Comparison of ENCODE assay signal across 12 mouse cellular contexts in the genomic region with DNA sequence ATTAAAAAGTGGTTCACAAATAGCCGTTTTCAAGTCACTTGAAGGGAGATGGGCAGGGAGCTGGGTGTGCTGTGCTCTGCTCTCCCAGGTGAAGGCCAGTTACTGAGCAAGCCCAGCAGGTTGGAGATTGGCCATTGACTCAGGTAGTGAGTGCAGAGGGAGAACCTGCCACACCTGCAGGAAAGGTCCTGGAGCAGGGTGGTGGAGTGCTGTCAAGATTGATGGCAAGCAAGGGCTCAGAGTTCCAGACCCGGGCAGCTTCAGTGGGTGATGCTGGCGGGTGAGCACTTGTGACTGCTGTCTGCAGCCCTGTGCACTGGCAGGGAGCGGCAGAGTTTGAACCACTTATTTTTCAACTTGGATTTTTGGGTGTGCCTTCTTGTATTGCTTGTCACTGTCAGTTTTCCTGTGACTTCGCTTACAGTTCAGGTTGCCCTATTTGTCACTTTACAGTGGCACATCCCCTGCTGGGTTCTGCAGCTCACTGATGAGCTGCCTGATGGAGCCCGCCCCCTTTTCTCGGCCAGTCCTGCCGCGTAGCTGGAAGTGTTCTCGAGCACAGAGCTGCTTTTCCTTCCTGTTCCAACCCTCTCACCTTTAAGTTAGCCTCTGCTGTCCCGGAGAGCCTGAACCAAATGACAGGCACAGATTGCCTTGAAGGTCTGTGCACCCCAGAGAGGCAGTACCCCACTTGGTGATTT. TPM values are rescaled to one million over a fixed set of nuclear protein-coding genes. Genes with fewer than 3 reads are reported as not detected.
DNase-seq lines count a peak whose midpoint lies in the region; ATAC-seq and TF ChIP-seq lines count a peak whose summit lies in the region.
"Had no signal": no experiment of that assay in that cellular context is flagged by ENCODE, and none has a peak within 500 bp of the region (broad histone marks: within the 10 kb centered on the region; RNA-seq: fewer than 3 reads in every experiment).

No protein-coding gene starts in this region.

- DNase-seq in forebrain, postnatal 0 days, result no peak
- no peak for DNase-seq in kidney, postnatal 14 days
- DNase-seq in neural tube, embryonic 10.5 days (ENCODE audit: extremely low spot score, low spot score), result no peak
- no peak for DNase-seq in stomach, postnatal 0 days (ENCODE audit: low spot score)
- DNase-seq in thymus, postnatal 25 days, result no peak
- DNase-seq: adrenal gland, postnatal 36 days; gastrocnemius, postnatal 10 days had no signal

- peaks cover 5% of the 10 kb centered on the region; the same call in 1 of the 2 replicates for H3K36me3 ChIP-seq in forebrain, embryonic 13.5 days (ENCODE audit: poor library complexity, severe bottlenecking)
- H3K36me3 ChIP-seq in forebrain, postnatal 0 days (ENCODE audit: insufficient read depth), result no peaks in the 10 kb centered on the region
- peaks cover 6% of the 10 kb centered on the region; the same call in 1 of the 2 replicates for H3K36me3 ChIP-seq in kidney, embryonic 15.5 days
- no peaks in the 10 kb centered on the region for H3K36me3 ChIP-seq in neural tube, embryonic 13.5 days
- H3K36me3 ChIP-seq in stomach, postnatal 0 days (ENCODE audit: control insufficient read depth, insufficient read depth, low read length), result no peaks in the 10 kb centered on the region; the same call in 1 of the 2 replicates

- ATAC-seq in forebrain, embryonic 13.5 days, result no peak
- ATAC-seq in forebrain, postnatal 0 days, result no peak
- ATAC-seq in kidney, embryonic 15.5 days (replicated peaks; ENCODE audit: low FRiP score), result no peak; the same call in 1 of the 2 replicates
- ATAC-seq in neural tube, embryonic 13.5 days (ENCODE audit: low read depth), result no peak
- peak; percentile 52; the same call in 1 of the 2 replicates for ATAC-seq in stomach, postnatal 0 days (ENCODE audit: low FRiP score, low TSS enrichment)
- ATAC-seq: inflammation-experienced regulatory T-cells, adult 6 months had no signal

- H3K4me1 ChIP-seq in forebrain, embryonic 13.5 days, result peaks cover 53% of the 10 kb centered on the region
- H3K4me1 ChIP-seq in forebrain, postnatal 0 days (ENCODE audit: insufficient read depth), result 0 out of 2 replicates have a peak, but pooled peaks cover 7% of the 10 kb centered on the region
- H3K4me1 ChIP-seq in kidney, embryonic 15.5 days, result peaks cover 47% of the 10 kb centered on the region
- peaks cover 66% of the 10 kb centered on the region for H3K4me1 ChIP-seq in neural tube, embryonic 13.5 days (replicated peaks)
- peaks cover 16% of the 10 kb centered on the region for H3K4me1 ChIP-seq in stomach, postnatal 0 days (replicated peaks; ENCODE audit: control insufficient read depth, insufficient read depth)

- WGBS in forebrain, embryonic 13.5 days, result 39% methylated on average over 11 of the region's 11 CpGs
- WGBS in forebrain, postnatal 0 days, result 34% methylated on average over 11 of the region's 11 CpGs
- WGBS in kidney, embryonic 15.5 days, result 26% methylated on average over 11 of the region's 11 CpGs
- 30% methylated on average over 11 of the region's 11 CpGs for WGBS in neural tube, embryonic 13.5 days
- 18% methylated on average over 11 of the region's 11 CpGs for WGBS in stomach, postnatal 0 days

- no peaks in the 10 kb centered on the region for H3K27me3 ChIP-seq in forebrain, embryonic 13.5 days
- no peaks in the 10 kb centered on the region for H3K27me3 ChIP-seq in forebrain, postnatal 0 days (ENCODE audit: insufficient read depth, low read length)
- H3K27me3 ChIP-seq in kidney, embryonic 15.5 days, result no peaks in the 10 kb centered on the region
- H3K27me3 ChIP-seq in neural tube, embryonic 13.5 days, result no peaks in the 10 kb centered on the region
- no peaks in the 10 kb centered on the region for H3K27me3 ChIP-seq in stomach, postnatal 0 days (ENCODE audit: control insufficient read depth, insufficient read depth, low read length)

- no peak for TF ChIP-seq EP300 in stomach, postnatal 0 days (optimal IDR thresholded peaks at IDR 0.05)

- TF ChIP-seq CTCF in forebrain, postnatal 0 days (IDR thresholded peaks at IDR 0.05; ENCODE audit: low read depth), result no peak
- TF ChIP-seq CTCF in stomach, postnatal 0 days (IDR thresholded peaks at IDR 0.05; ENCODE audit: low read depth), result no peak

- H3K9ac ChIP-seq in forebrain, embryonic 13.5 days, result 0 out of 2 replicates have a peak overlapping the region, but pooled peaks have one; percentile 5
- H3K9ac ChIP-seq in forebrain, postnatal 0 days, result no peak overlapping the region
- no peak overlapping the region; the same call in 1 of the 2 replicates for H3K9ac ChIP-seq in kidney, embryonic 15.5 days
- H3K9ac ChIP-seq in neural tube, embryonic 13.5 days, result no peak overlapping the region
- H3K9ac ChIP-seq in stomach, postnatal 0 days (ENCODE audit: low read length), result no peak overlapping the region
- H3K9ac ChIP-seq: liver, embryonic 14.5 days had no signal

- no peak overlapping the region for H3K4me3 ChIP-seq in forebrain, embryonic 13.5 days
- no peak overlapping the region for H3K4me3 ChIP-seq in forebrain, postnatal 0 days (ENCODE audit: low read depth, low read length)
- H3K4me3 ChIP-seq in kidney, embryonic 15.5 days (replicated peaks), result no peak overlapping the region
- H3K4me3 ChIP-seq in neural tube, embryonic 13.5 days, result no peak overlapping the region
- no peak overlapping the region for H3K4me3 ChIP-seq in stomach, postnatal 0 days (ENCODE audit: low read depth, low read length)

- H3K4me2 ChIP-seq in forebrain, embryonic 13.5 days, result no peak overlapping the region
- H3K4me2 ChIP-seq in forebrain, postnatal 0 days (ENCODE audit: low read depth), result no peak overlapping the region
- H3K4me2 ChIP-seq in kidney, embryonic 15.5 days, result peak overlapping the region; percentile 5; the same call in 1 of the 2 replicates
- H3K4me2 ChIP-seq in neural tube, embryonic 13.5 days, result no peak overlapping the region
- peak overlapping the region; percentile 31; the same call in 1 of the 2 replicates for H3K4me2 ChIP-seq in stomach, postnatal 0 days (replicated peaks; ENCODE audit: low read depth)

- H3K27ac ChIP-seq in forebrain, embryonic 13.5 days, result no peak overlapping the region
- no peak overlapping the region for H3K27ac ChIP-seq in forebrain, postnatal 0 days (ENCODE audit: low read depth, low read length)
- H3K27ac ChIP-seq in kidney, embryonic 15.5 days, result peak overlapping the region; percentile 10; the same call in 1 of the 2 replicates
- 0 out of 2 replicates have a peak overlapping the region, but pooled peaks have one; percentile 2 for H3K27ac ChIP-seq in neural tube, embryonic 13.5 days (replicated peaks)
- 0 out of 2 replicates have a peak overlapping the region, but pooled peaks have one; percentile 20 for H3K27ac ChIP-seq in stomach, postnatal 0 days (replicated peaks)
- H3K27ac ChIP-seq: liver, embryonic 14.5 days had no signal

- H3K9me3 ChIP-seq in forebrain, embryonic 13.5 days (replicated peaks), result no peaks in the 10 kb centered on the region
- no peaks in the 10 kb centered on the region for H3K9me3 ChIP-seq in forebrain, postnatal 0 days (ENCODE audit: low read length)
- H3K9me3 ChIP-seq in kidney, embryonic 15.5 days (replicated peaks), result no peaks in the 10 kb centered on the region
- no peaks in the 10 kb centered on the region for H3K9me3 ChIP-seq in neural tube, embryonic 13.5 days
- no peaks in the 10 kb centered on the region for H3K9me3 ChIP-seq in stomach, postnatal 0 days (ENCODE audit: control insufficient read depth, low read length)

RNA-seq across cellular contexts. Expression of a gene that starts 27.3 kb away (rescaled TPM):
- 11.7 and 12.9 TPM in 2 replicates for polyA plus RNA-seq in forebrain, embryonic 13.5 days (2015; fragmentation: Nextera tagmentation; extraction: Ambion mirVana)
- 40.5 and 51.6 TPM in 2 replicates for total RNA-seq in forebrain, postnatal 0 days (2014; rRNA removed)
- 8.0 and 10.5 TPM in 2 replicates for polyA plus RNA-seq in forebrain, postnatal 0 days (2015; fragmentation: Nextera tagmentation; extraction: Ambion mirVana)
- polyA plus RNA-seq in kidney, embryonic 15.5 days (2015; fragmentation: Nextera tagmentation; extraction: Ambion mirVana), result 11.2 and 12.9 TPM in 2 replicates
- 14.1 and 14.4 TPM in 2 replicates for polyA plus RNA-seq in neural tube, embryonic 13.5 days (2015; fragmentation: Nextera tagmentation; extraction: Ambion mirVana)
- polyA plus RNA-seq in stomach, postnatal 0 days (2015; fragmentation: Nextera tagmentation; extraction: Ambion mirVana), result 5.6 and 5.9 TPM in 2 replicates

Comparison
In these comparisons a context has a peak if more than half of its experiments do, and no peak if none do; other contexts are left out.
1. H3K27ac ChIP-seq: peak in kidney, embryonic 15.5 days (single experiment), neural tube, embryonic 13.5 days (single experiment) and stomach, postnatal 0 days (single experiment); none in forebrain, embryonic 13.5 days (single experiment) and forebrain, postnatal 0 days (single experiment).
2. H3K4me2 ChIP-seq: peak in kidney, embryonic 15.5 days (single experiment) and stomach, postnatal 0 days (single experiment); none in forebrain, embryonic 13.5 days (single experiment), forebrain, postnatal 0 days (single experiment) and neural tube, embryonic 13.5 days (single experiment).